Mouse (Mus musculus): ENCODE results near the gene Nudt8.
A peak's percentile ranks its signal among the peaks of the same experiment; 100 is the strongest.

GRCm38 (mm10) chr19:3966330-3967075 lies 33.9 kb upstream of the Nudt8 start:
- TF ChIP-seq ZNF384 (IDR thresholded peaks at IDR 0.05; ENCODE audit: low read depth, low read length) (no peak), CTCF (conservative IDR thresholded peaks at IDR 0.05 in 1 of 2, IDR thresholded peaks at IDR 0.05 in 1 of 2; ENCODE audit: low read depth in 2 of 2, low read length in 2 of 2) (peak in 1 of 2 experiments; percentile 24; a peak in 2 of 4 replicates), EP300 (IDR thresholded peaks at IDR 0.05; ENCODE audit: low read length) (no peak), ETS1 (conservative IDR thresholded peaks at IDR 0.05; ENCODE audit: low read depth, low read length) (no peak), RAD21 (IDR thresholded peaks at IDR 0.05; ENCODE audit: low read depth, low read length) (no peak), KAT2A (IDR thresholded peaks at IDR 0.05; ENCODE audit: insufficient replicate concordance, low read length) (no peak), NRF1 (IDR thresholded peaks at IDR 0.05; ENCODE audit: low read depth, low read length) (no peak), NELFE (IDR thresholded peaks at IDR 0.05; ENCODE audit: low read depth, low read length) (no peak), JUN (IDR thresholded peaks at IDR 0.05; ENCODE audit: insufficient read depth, low read depth, low read length) (no peak), POLR2A (IDR thresholded peaks at IDR 0.05; ENCODE audit: low read depth, low read length) (no peak), ZC3H11A (IDR thresholded peaks at IDR 0.05; ENCODE audit: low read depth, low read length) (no peak)

All from CH12.LX (cell line).